Mouse (Mus musculus) G1E (cell line): Measurements from ENCODE around the gene Glra4.

Source experiments
- CTCF ChIP-seq: IDR thresholded peaks from 2 replicates; pipeline ENCODE4 v1.5.1; 2012; ENCODE audit warnings: low read depth, low read length, inconsistent platforms, mixed read lengths
- GATA1 ChIP-seq: IDR thresholded peaks from 2 replicates; pipeline ENCODE4 v1.6.1; 2012; ENCODE audit warnings: borderline replicate concordance, low read length, inconsistent platforms, mixed read lengths
- GATA2 ChIP-seq: IDR thresholded peaks from 2 replicates; pipeline ENCODE4 v1.6.1; 2012; ENCODE audit warnings: low read depth, low read length, inconsistent platforms, borderline replicate concordance
- POLR2AphosphoS5 ChIP-seq: IDR thresholded peaks from 2 replicates; pipeline ENCODE4 v1.6.1; 2012; ENCODE audit warnings: low read depth, low read length, inconsistent platforms; ENCODE audit not compliant: insufficient replicate concordance
- TAL1 ChIP-seq: conservative IDR thresholded peaks from 2 replicates; pipeline ENCODE4 v1.6.1; 2012; ENCODE audit warnings: low read depth, low read length, inconsistent platforms, mixed read lengths

DNA sequence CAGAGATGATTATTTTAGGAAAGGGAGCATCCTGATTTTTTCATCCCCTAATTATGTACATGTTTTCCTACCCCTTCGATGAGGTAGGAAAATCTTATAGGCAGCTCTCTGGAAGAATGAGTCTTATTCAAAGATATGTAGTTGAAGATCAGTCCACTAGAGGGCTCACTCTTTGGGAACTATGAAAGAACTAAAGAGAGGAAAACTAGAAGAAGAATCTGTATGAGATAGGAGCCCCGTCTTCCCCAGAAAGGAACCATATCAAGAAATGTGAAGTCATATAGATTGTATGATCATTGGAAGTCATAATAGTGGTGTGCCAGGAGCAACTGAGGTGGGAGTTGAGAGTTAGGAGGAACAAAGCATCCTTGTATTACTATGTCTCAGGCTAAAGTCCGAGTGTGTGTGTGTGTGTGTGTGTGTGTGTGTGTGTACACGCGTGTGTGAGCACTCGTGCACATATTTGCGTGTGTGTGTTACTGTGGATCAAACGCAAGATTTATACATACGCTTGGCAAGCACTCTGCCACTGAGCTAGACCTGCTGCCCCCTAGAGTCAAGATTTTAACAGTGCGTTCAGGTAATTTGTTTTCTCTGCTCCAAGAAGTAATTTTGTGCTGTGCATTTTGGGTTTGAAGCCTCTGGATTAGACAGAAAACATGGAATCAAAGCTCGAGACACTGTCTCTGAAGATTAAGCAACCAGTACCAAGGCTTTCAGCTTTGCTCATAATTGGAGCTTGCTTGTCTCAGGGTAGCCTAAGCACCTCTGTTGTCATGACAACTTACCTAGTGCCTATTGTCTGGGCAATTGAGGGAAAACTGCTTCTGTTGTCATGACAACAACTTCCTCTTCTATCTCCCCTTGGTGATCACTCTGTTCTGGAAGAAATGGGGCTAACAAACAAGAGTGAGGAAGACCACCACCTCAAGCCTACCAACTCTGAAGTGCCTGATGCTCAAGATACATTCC lies 18.6 kb downstream of the Glra4 start:
- TF ChIP-seq GATA1 (no peak), CTCF (no peak), POLR2AphosphoS5 (no peak), GATA2 (no peak), TAL1 (no peak)
